Mouse (Mus musculus): ENCODE data around the gene Btd.

GRCm38 (mm10) chr14:31596408-31596807, 44.4 kb upstream of the Btd start:
- TF ChIP-seq POLR2A (IDR thresholded peaks at IDR 0.05; ENCODE audit: low read depth, low read length) (no peak), CTCF (IDR thresholded peaks at IDR 0.05; ENCODE audit: borderline replicate concordance, insufficient read depth, low read length) (no peak)

Data from embryonic fibroblast, embryonic 13.5 days (primary cell).